Mouse (Mus musculus): ENCODE measurements around the gene Catsperg1.

DNA sequence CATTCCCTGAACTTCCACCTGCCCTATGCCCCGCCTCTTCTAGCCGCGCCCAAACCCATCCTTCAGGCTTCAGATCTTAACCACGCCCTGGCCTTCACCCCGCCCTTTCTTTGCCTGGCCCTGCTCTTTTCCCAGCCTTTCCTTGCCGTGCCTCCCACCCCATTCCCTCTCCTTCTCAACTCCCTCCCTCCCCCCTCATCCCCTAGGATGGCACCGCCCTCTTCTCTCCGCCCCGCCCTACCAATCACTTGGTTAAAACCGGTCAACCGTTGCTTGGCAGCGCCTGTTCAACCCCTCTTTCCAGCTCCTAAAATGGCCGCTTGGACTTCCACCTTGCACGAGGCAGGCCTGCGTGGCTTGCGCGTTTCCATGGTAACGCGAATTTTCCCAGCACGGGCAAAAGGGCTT, at the start of gene Catsperg1:
- no peak for TF ChIP-seq CTCF (IDR thresholded peaks at IDR 0.05; ENCODE audit: insufficient read depth, low read length)
- no peak for TF ChIP-seq POLR2A (IDR thresholded peaks at IDR 0.05; ENCODE audit: borderline replicate concordance, extremely low read depth, low read depth, low read length)

Data from lung, adult 2 months (tissue).